In the genomic region with DNA sequence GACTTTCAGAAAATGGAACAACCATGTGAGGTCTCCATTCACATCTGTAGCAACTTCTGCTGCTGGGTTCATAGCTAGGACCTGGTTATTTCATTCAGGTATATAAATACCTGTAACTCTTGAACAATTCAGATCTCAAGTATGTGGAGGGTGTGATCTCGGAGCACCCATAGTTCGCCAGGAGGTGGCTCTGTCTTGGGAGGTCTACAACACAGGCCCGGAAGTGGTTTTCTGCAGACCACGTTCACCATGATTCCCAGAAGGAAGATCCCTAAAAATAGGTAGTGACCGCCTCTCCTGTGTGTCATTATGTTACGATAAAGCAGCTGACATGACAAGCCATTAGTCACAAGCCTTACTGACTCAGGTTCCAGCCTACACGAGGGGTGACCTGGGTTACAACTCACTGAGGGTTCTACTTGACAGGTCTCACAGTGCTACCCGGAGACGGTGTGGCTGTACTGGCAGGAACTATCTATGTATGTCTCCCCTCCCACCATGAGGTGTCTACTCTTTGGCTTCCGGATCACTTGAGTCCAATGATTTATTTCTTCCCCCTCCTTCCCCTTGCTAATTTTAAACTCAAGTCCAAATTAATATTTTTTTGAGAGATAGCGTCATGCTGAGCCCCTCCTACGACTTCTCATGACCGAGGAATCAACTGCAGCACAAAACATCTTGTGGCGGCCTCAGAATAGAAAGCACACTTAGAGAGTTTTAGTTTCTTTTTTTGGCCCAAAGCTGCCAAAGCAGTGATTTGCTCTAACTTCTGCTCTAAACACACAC, we compare ENCODE assay signal across 10 mouse cellular contexts. TPM values are rescaled to one million over a fixed set of nuclear protein-coding genes. Genes with fewer than 3 reads are reported as not detected.
DNase-seq lines count a peak whose midpoint lies in the region; ATAC-seq and TF ChIP-seq lines count a peak whose summit lies in the region.
"Had no signal": no experiment of that assay in that cellular context is flagged by ENCODE, and none has a peak within 500 bp of the region (broad histone marks: within the 10 kb centered on the region; RNA-seq: fewer than 3 reads in every experiment).

No protein-coding gene starts in this region.

- H3ac ChIP-seq in C2C12 (ENCODE audit: control insufficient read depth, insufficient read length, low read depth) = no peak overlapping the region

- peak; percentile 29 for DNase-seq in gastrocnemius, adult 18-20 months (ENCODE audit: low spot score)
- no peak for DNase-seq in gastrocnemius, postnatal 4 days (ENCODE audit: low spot score in 2 of 2)
- DNase-seq in left cerebral cortex, postnatal 36 days (ENCODE audit: low spot score in 2 of 2) = peak; percentile 14 to 32
- no peak for DNase-seq in MN1 (ENCODE audit: low spot score)
- DNase-seq in layer of hippocampus, postnatal 36 days = no peak
- DNase-seq: liver, embryonic 13.5 days had no signal

- peaks cover 67% of the 10 kb centered on the region for H3K4me1 ChIP-seq in heart, embryonic 13.5 days
- no peaks in the 10 kb centered on the region for H3K4me1 ChIP-seq in hindbrain, embryonic 12.5 days

- no peak for TF ChIP-seq CTCF in C2C12 (IDR thresholded peaks at IDR 0.05; ENCODE audit: control insufficient read depth, insufficient read depth, insufficient read length)

- no peaks in the 10 kb centered on the region for H3K27me3 ChIP-seq in C2C12 (ENCODE audit: control insufficient read depth, insufficient read depth, insufficient read length)
- no peaks in the 10 kb centered on the region for H3K27me3 ChIP-seq in heart, embryonic 13.5 days (replicated peaks)
- no peaks in the 10 kb centered on the region for H3K27me3 ChIP-seq in hindbrain, embryonic 12.5 days
- H3K27me3 ChIP-seq: liver, embryonic 13.5 days; stomach, embryonic 15.5 days had no signal

- peak overlapping the region; percentile 42 for H3K4me2 ChIP-seq in heart, embryonic 13.5 days
- H3K4me2 ChIP-seq in hindbrain, embryonic 12.5 days (replicated peaks) = no peak overlapping the region
- H3K4me2 ChIP-seq: liver, embryonic 13.5 days; stomach, embryonic 15.5 days had no signal

- no peaks in the 10 kb centered on the region for H3K36me3 ChIP-seq in C2C12 (ENCODE audit: control insufficient read depth, insufficient read depth)
- peaks cover 19% of the 10 kb centered on the region for H3K36me3 ChIP-seq in heart, embryonic 13.5 days
- 0 out of 2 replicates have a peak, but pooled peaks cover 6% of the 10 kb centered on the region for H3K36me3 ChIP-seq in hindbrain, embryonic 12.5 days
- H3K36me3 ChIP-seq: liver, embryonic 13.5 days; stomach, embryonic 15.5 days had no signal

- peak overlapping the region; percentile 37 for H3K9ac ChIP-seq in heart, embryonic 13.5 days
- no peak overlapping the region for H3K9ac ChIP-seq in hindbrain, embryonic 12.5 days
- H3K9ac ChIP-seq: liver, embryonic 13.5 days; stomach, embryonic 15.5 days had no signal

- no peak for ATAC-seq in heart, embryonic 13.5 days (ENCODE audit: extremely low read depth, insufficient number of reproducible peaks, low FRiP score, low TSS enrichment)
- ATAC-seq in hindbrain, embryonic 12.5 days (ENCODE audit: low FRiP score) = no peak

- H3K27ac ChIP-seq in heart, embryonic 13.5 days (replicated peaks) = peak overlapping the region; percentile 40
- H3K27ac ChIP-seq in hindbrain, embryonic 12.5 days = no peak overlapping the region
- H3K27ac ChIP-seq: liver, embryonic 13.5 days; stomach, embryonic 15.5 days had no signal

- H3K79me2 ChIP-seq in C2C12 (ENCODE audit: control insufficient read depth, insufficient read depth) = peaks cover 97% of the 10 kb centered on the region

- intact Hi-C loops in left cerebral cortex, postnatal 36 days (cut with DNase I) = no loop called here

- 44% methylated on average over 14 of the region's 14 CpGs for WGBS in heart, embryonic 13.5 days
- WGBS in hindbrain, embryonic 12.5 days = 90% methylated on average over 14 of the region's 14 CpGs

- H3K4me3 ChIP-seq in C2C12 (ENCODE audit: insufficient read depth, poor library complexity, severe bottlenecking) = no peak overlapping the region
- no peak overlapping the region; the same call in 1 of the 2 replicates for H3K4me3 ChIP-seq in heart, embryonic 13.5 days
- no peak overlapping the region for H3K4me3 ChIP-seq in hindbrain, embryonic 12.5 days
- H3K4me3 ChIP-seq: liver, embryonic 13.5 days; stomach, embryonic 15.5 days had no signal

- H3K9me3 ChIP-seq in heart, embryonic 13.5 days = no peaks in the 10 kb centered on the region
- no peaks in the 10 kb centered on the region for H3K9me3 ChIP-seq in hindbrain, embryonic 12.5 days (replicated peaks)
- H3K9me3 ChIP-seq: liver, embryonic 13.5 days; stomach, embryonic 15.5 days had no signal

- peaks cover 40% of the 10 kb centered on the region for H3K79me3 ChIP-seq in C2C12 (ENCODE audit: low read depth)

TF ChIP-seq in C2C12, 6 proteins besides CTCF, POLR2A, EP300 and RAD21:
- no peak for TF ChIP-seq MAX (IDR thresholded peaks at IDR 0.05)
- peak; percentile 60 for TF ChIP-seq MYOD1 (IDR thresholded peaks at IDR 0.05; ENCODE audit: control insufficient read depth, insufficient read length, low read depth)
- TF ChIP-seq FOSL1 (IDR thresholded peaks at IDR 0.05; ENCODE audit: insufficient read depth, low read length, poor library complexity, severe bottlenecking) = no peak
- TF ChIP-seq USF1 (IDR thresholded peaks at IDR 0.05; ENCODE audit: low read depth) = no peak

RNA-seq across cellular contexts. Expression of a gene that starts 44.2 kb away (rescaled TPM):
- 1 to 10 TPM; 1.4 to 1.5 TPM for total RNA-seq in gastrocnemius, adult 18-20 months (2021)
- total RNA-seq in gastrocnemius, postnatal 4 days (2021) = 10 to 100 TPM; 32.2 to 33.8 TPM
- 24.3 TPM for polyA plus RNA-seq in C2C12 (2012; fragmentation: generic; extraction: Trizol)
- polyA plus RNA-seq in heart, embryonic 13.5 days (2015; fragmentation: Nextera tagmentation; extraction: Ambion mirVana) = 51.4 and 53.2 TPM in 2 replicates
- total RNA-seq in left cerebral cortex, postnatal 36 days (2021) = 1 to 10 TPM in 1 of 2 experiments, under 1 TPM in 1; 0.79 to 2.4 TPM
- polyA plus RNA-seq in hindbrain, embryonic 12.5 days (2016; fragmentation: Nextera tagmentation; extraction: Ambion mirVana) = 89.9 and 93.6 TPM in 2 replicates
- total RNA-seq in layer of hippocampus, postnatal 36 days (2021) = under 1 TPM; 0.37 to 0.46 TPM

Comparison
In these comparisons a context has a peak if more than half of its experiments do, and no peak if none do; other contexts are left out.
1. DNase-seq: peak in gastrocnemius, adult 18-20 months (single experiment) and left cerebral cortex, postnatal 36 days (2 of 2); none in gastrocnemius, postnatal 4 days (0 of 2), MN1 (single experiment) and layer of hippocampus, postnatal 36 days (0 of 2).
2. RNA of a gene that starts 44.2 kb away (total RNA-seq): 32.2 to 33.8 TPM in gastrocnemius, postnatal 4 days; 0.79 to 2.4 TPM in left cerebral cortex, postnatal 36 days, 1.4 to 1.5 TPM in gastrocnemius, adult 18-20 months and 0.37 to 0.46 TPM in layer of hippocampus, postnatal 36 days; every median in the first group is over 4 times any median in the second.